Mouse (Mus musculus) embryonic facial prominence, embryonic 13.5 days (tissue): ENCODE measurements at regions not wholly inside any gene's neighbourhood (a gene's known extent, or its start where the extent isn't known, plus 50 kb on each side); places are given as distances from the start of the nearest gene placed in this dataset. TPM values are rescaled to one million over a fixed set of nuclear protein-coding genes. Genes with fewer than 3 reads are reported as not detected.

Source experiments
- ATAC-seq: fragments of 200-750 bp; cut with Nextera tagmentation; 2 replicates; pipeline ENCODE4 v1.8.0; 2017; ENCODE audit warnings: low read depth; ENCODE audit not compliant: insufficient number of reproducible peaks, insufficient read depth, low FRiP score, low TSS enrichment
- H3K27ac ChIP-seq: fragments of 300-500 bp; sonication (generic); 2 replicates; pipeline ENCODE4 v1.5.1; 2015; ENCODE audit warnings: moderate library complexity, mild to moderate bottlenecking, inconsistent platforms
- H3K27me3 ChIP-seq: fragments of 300-500 bp; sonication (generic); 2 replicates; pipeline ENCODE4 v1.6.1; 2015; ENCODE audit warnings: mild to moderate bottlenecking, inconsistent platforms
- H3K36me3 ChIP-seq: fragments of 300-500 bp; sonication (generic); 2 replicates; pipeline ENCODE4 v1.6.1; 2015; ENCODE audit warnings: mild to moderate bottlenecking, inconsistent platforms
- H3K4me1 ChIP-seq: fragments of 300-500 bp; sonication (generic); 2 replicates; pipeline ENCODE4 v1.6.1; 2015; ENCODE audit warnings: inconsistent platforms
- H3K4me2 ChIP-seq: fragments of 300-500 bp; sonication (generic); 2 replicates; pipeline ENCODE4 v1.6.1; 2015; ENCODE audit warnings: moderate library complexity, mild to moderate bottlenecking, inconsistent platforms
- H3K4me3 ChIP-seq: fragments of 300-500 bp; sonication (generic); 2 replicates; pipeline ENCODE4 v1.5.1; 2015; ENCODE audit warnings: mild to moderate bottlenecking, inconsistent platforms
- H3K9ac ChIP-seq: fragments of 300-500 bp; sonication (generic); 2 replicates; pipeline ENCODE4 v1.6.1; 2015; ENCODE audit warnings: mild to moderate bottlenecking, inconsistent platforms
- H3K9me3 ChIP-seq: fragments of 300-500 bp; sonication (generic); 2 replicates; pipeline ENCODE4 v1.6.1; 2016; ENCODE audit warnings: inconsistent platforms
- WGBS: fragments of 180-500 bp; shearing (Covaris S2); methylation state at CpG from one replicate; pipeline ENCODE4 v1.1.7; 2015; ENCODE audit warnings: mixed read lengths; 5-methylcytosine and 5-hydroxymethylcytosine counted together
- microRNA-seq: library from miRNA; unstranded; fragments of <30 nt; microRNA quantifications from one replicate; pipeline ENCODE4, GENCODE M21; 2016

GRCm38 (mm10) chr12:42137764-42138163 is 651.5 kb upstream of the Lrrn3 start:
- no peaks in the 10 kb centered on the region for H3K36me3 ChIP-seq
- no peaks in the 10 kb centered on the region for H3K4me1 ChIP-seq
- no peak overlapping the region for H3K4me3 ChIP-seq
- no peak overlapping the region for H3K4me2 ChIP-seq
- no peaks in the 10 kb centered on the region for H3K27me3 ChIP-seq
- no peaks in the 10 kb centered on the region for H3K9me3 ChIP-seq
- no peak overlapping the region for H3K9ac ChIP-seq
- WGBS: 46% methylated on average over 5 of the region's 5 CpGs
- H3K27ac ChIP-seq: no peak overlapping the region
- ATAC-seq: no peak

DNA sequence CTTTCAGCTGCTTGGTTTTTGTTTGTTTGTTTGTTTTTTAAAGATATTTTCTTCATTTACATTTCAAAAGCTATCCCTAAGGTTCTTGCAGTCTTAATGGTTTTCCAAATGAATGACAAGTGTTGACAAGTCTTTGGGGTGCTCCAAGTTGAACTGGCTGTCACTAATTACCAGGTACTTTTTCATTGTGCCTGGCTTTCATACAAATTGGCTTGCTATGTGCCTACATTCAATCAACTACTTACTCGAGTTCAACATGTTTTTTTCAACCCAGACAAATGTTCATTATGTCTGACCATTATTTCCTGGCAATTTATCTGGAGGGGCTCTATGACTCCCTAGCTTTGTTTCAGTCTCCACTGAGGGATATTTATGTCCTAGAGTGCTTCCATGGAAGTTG is 614.0 kb upstream of the Lrrn3 start:
- Histone ChIP-seq H3K9ac (no peak overlapping the region), H3K4me2 (no peak overlapping the region), H3K9me3 (no peaks in the 10 kb centered on the region), H3K4me1 (no peaks in the 10 kb centered on the region), H3K36me3 (no peaks in the 10 kb centered on the region), H3K27me3 (no peaks in the 10 kb centered on the region), H3K27ac (no peak overlapping the region), H3K4me3 (no peak overlapping the region)
- WGBS: 31% methylated on average over 1 of the region's 1 CpGs
- ATAC-seq: no peak

DNA sequence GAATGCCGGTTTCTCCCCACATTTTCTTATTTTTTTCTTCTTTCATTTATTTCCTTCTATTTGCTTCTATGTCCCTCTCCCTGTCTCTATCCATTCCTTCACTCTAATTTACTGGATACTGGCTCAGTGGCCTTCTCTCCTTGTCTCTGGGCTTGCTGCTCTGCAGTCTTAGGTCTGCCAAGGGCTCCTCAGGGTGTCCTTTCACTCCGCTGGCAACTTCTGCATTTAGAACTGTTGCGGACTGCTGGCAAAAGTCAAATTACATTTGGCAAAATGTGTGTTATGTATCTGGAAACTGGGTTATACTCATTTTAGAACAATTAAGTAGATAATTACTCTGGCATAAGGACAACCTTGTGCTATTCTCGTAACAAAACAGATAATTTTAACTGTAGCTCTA is 584.2 kb upstream of the Lrrn3 start:
- Histone ChIP-seq H3K9ac (no peak overlapping the region), H3K36me3 (no peaks in the 10 kb centered on the region), H3K4me2 (no peak overlapping the region), H3K27me3 (no peaks in the 10 kb centered on the region), H3K4me3 (no peak overlapping the region), H3K4me1 (no peaks in the 10 kb centered on the region), H3K9me3 (no peaks in the 10 kb centered on the region), H3K27ac (no peak overlapping the region)
- no peak for ATAC-seq
- WGBS: 90% methylated on average over 4 of the region's 4 CpGs

GRCm38 (mm10) chr12:42063745-42064144 is 577.5 kb upstream of the Lrrn3 start:
- Histone ChIP-seq H3K4me3 (no peak overlapping the region), H3K27ac (no peak overlapping the region), H3K36me3 (no peaks in the 10 kb centered on the region), H3K27me3 (no peaks in the 10 kb centered on the region), H3K4me1 (no peaks in the 10 kb centered on the region), H3K9me3 (no peaks in the 10 kb centered on the region), H3K4me2 (no peak overlapping the region), H3K9ac (no peak overlapping the region)
- ATAC-seq: no peak

DNA sequence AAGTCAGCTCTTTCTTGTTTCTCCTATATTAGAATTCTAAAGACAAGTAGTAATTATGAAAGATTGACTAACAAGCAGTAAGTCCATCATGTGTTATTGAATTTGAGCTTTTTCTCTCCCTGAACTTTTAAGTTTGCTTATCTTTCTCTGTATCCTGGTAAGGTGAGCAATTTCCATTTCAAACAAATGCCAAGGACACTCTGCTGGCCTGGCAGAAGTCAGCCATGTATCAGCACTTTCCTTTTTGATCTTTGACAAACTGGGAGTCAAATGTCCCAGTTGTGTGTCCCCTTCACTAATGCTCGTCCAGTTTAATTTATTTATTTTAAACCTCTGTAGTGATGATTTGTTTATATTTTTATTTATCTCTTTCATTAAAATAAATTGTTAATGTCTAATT is 562.8 kb upstream of the Lrrn3 start:
- H3K9me3 ChIP-seq: no peaks in the 10 kb centered on the region

DNA sequence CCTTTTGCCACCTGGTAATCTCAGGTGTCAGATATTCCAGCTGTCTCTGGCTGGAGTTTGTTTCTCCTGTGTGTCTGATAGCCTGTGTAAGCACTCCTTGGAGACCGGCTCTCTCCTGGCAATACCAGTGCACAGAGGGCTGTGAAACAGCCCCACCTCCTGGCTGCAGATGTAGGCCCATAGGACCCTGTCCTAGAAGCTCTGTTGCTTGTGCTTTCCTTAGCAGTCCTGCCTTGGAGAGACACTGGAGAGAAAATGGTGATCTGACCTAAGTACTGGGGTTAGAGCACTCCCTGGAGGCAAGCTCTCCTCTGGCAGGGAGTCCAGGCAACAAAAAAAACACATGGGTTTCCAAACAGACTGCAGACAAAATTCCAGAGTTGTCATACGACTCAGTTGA is 541.6 kb upstream of the Lrrn3 start:
- WGBS: 52% methylated on average over 2 of the region's 2 CpGs

More for the DNA sequence above, 562.8 kb upstream of the Lrrn3 start:
- H3K4me3 ChIP-seq: no peak overlapping the region
- no peaks in the 10 kb centered on the region for H3K4me1 ChIP-seq
- no peak for ATAC-seq
- H3K36me3 ChIP-seq: no peaks in the 10 kb centered on the region
- no peak overlapping the region for H3K9ac ChIP-seq
- no peak overlapping the region for H3K4me2 ChIP-seq
- H3K27me3 ChIP-seq: no peaks in the 10 kb centered on the region
- 51% methylated on average over 1 of the region's 1 CpGs for WGBS
- no peak overlapping the region for H3K27ac ChIP-seq

GRCm38 (mm10) chr12:42017506-42017905 is 531.3 kb upstream of the Lrrn3 start:
- 52% methylated on average over 1 of the region's 1 CpGs for whole genome bisulfite sequencing
- ATAC-seq: no peak
- Histone ChIP-seq H3K36me3 (no peaks in the 10 kb centered on the region), H3K9ac (no peak overlapping the region), H3K4me1 (no peaks in the 10 kb centered on the region), H3K4me2 (no peak overlapping the region), H3K4me3 (no peak overlapping the region), H3K27ac (no peak overlapping the region), H3K27me3 (no peaks in the 10 kb centered on the region), H3K9me3 (no peaks in the 10 kb centered on the region)

More for the DNA sequence above, 541.6 kb upstream of the Lrrn3 start:
- Histone ChIP-seq H3K4me2 (no peak overlapping the region), H3K9me3 (no peaks in the 10 kb centered on the region), H3K27ac (no peak overlapping the region), H3K9ac (no peak overlapping the region), H3K4me3 (no peak overlapping the region), H3K4me1 (no peaks in the 10 kb centered on the region), H3K27me3 (no peaks in the 10 kb centered on the region), H3K36me3 (no peaks in the 10 kb centered on the region)
- no peak for ATAC-seq

DNA sequence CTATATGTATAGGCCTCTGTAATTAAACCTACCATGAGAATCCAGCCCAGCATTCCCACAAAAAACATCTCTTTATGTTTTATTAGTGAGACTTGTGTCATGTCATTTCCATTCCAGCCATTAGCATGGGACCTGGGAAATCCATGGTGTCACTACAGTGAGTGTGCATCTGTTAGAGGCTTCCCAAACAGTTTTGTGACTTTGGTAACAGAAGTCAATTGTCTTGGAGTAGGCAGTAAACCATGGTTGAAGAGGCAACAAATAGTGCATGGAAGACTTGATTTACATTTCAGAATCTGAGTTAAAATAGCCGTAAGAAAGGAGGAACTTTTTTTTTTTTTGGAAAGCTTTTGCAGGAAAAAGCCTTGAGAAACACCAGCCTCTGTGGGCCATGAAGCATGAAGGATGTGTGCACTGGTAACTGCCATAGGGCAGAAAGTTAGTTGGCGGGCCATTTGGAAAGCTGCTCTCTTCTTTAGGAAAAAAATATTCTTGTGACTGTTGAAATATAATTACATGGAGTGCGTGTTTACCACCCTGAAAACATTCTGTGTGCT is 522.7 kb upstream of the Lrrn3 start:
- H3K9ac ChIP-seq: no peak overlapping the region
- H3K36me3 ChIP-seq: no peaks in the 10 kb centered on the region
- no peak overlapping the region for H3K27ac ChIP-seq
- H3K9me3 ChIP-seq: no peaks in the 10 kb centered on the region
- H3K27me3 ChIP-seq: no peaks in the 10 kb centered on the region
- 79% methylated on average over 3 of the region's 3 CpGs for WGBS
- no peak for ATAC-seq
- no peaks in the 10 kb centered on the region for H3K4me1 ChIP-seq
- H3K4me2 ChIP-seq: no peak overlapping the region
- no peak overlapping the region for H3K4me3 ChIP-seq

DNA sequence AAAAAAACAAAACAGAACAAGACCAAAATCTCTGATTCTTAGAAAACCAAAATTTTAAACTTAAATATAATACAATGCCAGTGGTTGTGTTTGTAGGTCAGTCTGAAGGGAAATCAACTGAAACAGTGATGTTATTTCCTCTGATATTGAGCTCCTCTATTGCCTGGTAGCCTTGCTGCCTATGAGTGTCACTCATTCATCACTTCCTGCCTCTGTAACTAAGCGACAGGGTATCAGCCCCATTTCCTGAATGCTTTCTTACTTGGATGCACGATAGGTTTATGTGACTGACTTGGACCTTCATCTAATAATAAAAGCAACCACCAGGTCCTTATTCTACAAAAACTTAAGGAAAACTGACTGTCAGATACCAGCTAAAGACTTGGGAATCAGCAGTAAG is 520.7 kb upstream of the Lrrn3 start:
- no peaks in the 10 kb centered on the region for H3K27me3 ChIP-seq
- H3K9ac ChIP-seq: no peak overlapping the region
- H3K4me2 ChIP-seq: no peak overlapping the region
- H3K4me3 ChIP-seq: no peak overlapping the region
- WGBS: 74% methylated on average over 2 of the region's 2 CpGs
- no peaks in the 10 kb centered on the region for H3K4me1 ChIP-seq
- no peaks in the 10 kb centered on the region for H3K9me3 ChIP-seq
- no peaks in the 10 kb centered on the region for H3K36me3 ChIP-seq
- H3K27ac ChIP-seq: no peak overlapping the region
- ATAC-seq: no peak

Small RNA genes in the stretch of these regions (microRNA-seq; reads per million reads assigned to microRNA genes)
- gene Gm25248: not detected
